Mouse (Mus musculus) liver, adult 2 months (tissue): ENCODE results near the gene Scaf8.
"Not testable (repeated sequence)": the region's sequence is repeated elsewhere in the genome, so short reads cannot be mapped to it uniquely, and the experiment has no call there.

Experiments used
- CTCF ChIP-seq: fragments of 200-500 bp; IDR thresholded peaks from 2 replicates; pipeline ENCODE4 v1.5.1; 2011; ENCODE audit warnings: low read depth, low read length, control low read depth
- POLR2A ChIP-seq: fragments of 200-500 bp; IDR thresholded peaks from 2 replicates; pipeline ENCODE4 v1.6.1; 2011; ENCODE audit warnings: low read length, control low read depth; ENCODE audit not compliant: insufficient read depth; ENCODE audit errors: extremely low read depth

DNA sequence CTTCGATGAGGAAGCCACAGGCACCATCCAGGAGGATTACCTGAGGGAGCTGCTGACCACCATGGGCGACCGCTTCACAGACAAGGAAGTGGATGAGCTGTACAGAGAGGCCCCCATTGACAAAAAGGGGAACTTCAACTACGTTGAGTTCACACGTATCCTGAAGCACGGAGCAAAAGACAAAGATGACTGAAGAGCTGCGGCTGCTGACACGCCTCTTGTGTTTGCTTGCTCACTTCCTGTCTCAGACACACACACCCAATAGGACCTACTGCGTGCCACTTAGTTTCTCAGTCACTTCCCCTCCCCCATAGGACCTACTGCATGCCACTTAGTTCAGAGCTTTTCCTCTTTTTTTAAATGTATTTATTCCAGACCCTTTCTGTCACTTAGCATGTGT, 41.4 kb downstream of the Scaf8 start:
- not testable (repeated sequence) for TF ChIP-seq CTCF, POLR2A
